Mouse (Mus musculus): ENCODE results near the gene Frmpd2. TPM values are rescaled to one million over a fixed set of nuclear protein-coding genes. Genes with fewer than 3 reads are reported as not detected.

Frmpd2 gene
- total RNA-seq, 2 experiments from 2014 or later, result not detected

DNA sequence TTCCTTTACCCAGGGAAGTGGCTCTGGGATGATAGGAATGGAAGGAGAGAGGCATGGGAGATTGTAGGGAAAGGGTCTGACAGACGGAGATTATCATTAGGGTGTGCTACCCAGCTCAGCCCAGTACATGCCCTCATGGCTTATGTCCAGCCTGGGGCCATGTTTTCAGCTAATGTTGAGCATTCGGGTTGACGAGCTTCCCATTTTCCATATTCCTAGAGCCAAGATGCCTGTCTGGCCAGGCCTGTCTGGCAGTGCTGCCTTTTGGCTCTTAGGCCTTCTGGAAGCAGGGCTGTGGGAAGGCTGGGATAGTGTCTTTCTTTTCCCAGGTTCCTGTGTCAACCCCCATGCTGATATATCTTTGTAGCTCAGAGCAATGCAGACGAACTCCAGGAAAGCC, 35.2 kb downstream of the Frmpd2 start:
- ATAC-seq (ENCODE audit: poor library complexity, severe bottlenecking), result no peak

DNA sequence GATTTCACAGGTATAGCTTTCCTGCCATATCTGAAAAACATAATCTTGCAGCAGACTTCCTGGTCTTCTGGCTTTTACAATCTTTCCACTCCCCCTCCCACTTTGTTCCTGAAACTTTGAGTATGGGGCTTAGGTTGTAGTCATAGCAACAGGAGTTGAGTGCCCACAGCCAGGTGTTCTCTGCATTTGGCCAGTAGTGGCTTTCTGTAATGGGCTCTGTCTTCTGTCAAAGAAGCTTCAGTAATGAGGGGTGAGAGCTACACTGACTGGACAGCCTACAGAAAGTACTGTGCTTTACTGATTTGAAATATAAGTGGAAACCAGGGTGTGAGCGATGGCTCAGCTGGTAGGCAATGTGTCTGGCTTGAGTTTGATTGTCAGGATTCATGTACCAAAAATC, 37.2 kb downstream of the Frmpd2 start:
- no peak for ATAC-seq (ENCODE audit: poor library complexity, severe bottlenecking)

DNA sequence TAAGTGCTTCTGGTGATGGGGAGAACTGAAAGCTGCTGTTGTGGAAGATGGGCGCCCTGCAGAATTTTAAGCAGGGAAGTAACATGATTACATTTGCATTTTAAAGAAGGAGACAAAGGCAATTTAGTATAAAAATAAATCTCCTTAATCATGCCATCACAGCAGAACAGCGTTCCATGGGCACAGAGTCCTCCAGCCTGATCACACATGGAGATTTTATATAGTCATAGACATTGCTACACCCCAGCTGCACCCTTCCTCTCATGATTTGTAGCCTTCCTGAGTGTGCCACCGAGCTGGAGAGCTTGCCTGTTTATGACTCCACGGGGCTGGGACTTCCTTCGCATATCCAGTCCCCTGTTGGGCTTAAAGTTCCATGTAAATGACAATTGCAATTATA, 42.4 kb downstream of the Frmpd2 start:
- ATAC-seq (ENCODE audit: poor library complexity, severe bottlenecking), result no peak

DNA sequence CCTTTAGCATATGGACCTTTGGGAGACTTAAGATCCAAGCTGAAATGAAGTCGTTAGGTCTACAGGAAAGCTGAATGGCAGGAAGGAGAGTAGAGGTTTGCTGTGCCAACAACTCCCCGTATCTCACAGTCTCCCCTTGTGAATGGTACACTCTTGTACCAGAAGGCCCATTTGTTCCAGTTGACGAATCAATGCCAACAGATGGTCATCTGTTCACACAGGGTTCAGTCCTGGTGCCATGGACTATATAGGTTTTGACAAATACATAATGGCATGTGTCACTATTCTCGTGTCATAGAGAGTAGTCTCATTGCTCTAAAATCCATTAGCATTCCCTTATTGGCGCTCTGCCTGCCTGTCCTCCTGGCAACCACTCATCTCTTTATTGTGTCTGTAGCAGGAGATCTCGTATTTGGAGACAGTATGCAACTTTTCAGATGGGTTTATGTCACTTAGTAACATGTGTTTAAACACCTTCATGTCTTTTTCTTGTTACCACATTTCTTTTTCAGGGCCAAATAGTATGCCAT, 43.3 kb downstream of the Frmpd2 start:
- ATAC-seq (ENCODE audit: poor library complexity, severe bottlenecking), result no peak

DNA sequence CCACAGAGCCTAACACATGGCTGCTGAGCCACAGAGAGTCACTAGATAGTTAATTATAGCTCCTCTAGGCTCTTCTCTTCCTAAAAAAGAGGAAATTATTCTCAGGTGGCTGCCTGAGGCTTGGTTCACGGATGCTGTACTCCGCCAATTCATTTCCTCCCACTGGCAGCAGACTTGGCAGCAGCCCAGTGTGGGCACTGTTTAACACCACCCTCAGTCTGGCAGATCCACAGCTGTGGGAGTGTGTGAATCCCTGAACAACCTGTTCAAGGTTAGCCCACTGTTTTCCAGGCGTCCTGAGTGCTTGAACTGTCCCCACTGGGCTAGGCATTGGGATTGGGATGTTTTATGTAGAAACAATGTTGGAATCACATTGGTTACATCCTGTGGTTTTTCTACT, 50.0 kb downstream of the Frmpd2 start:
- ATAC-seq (ENCODE audit: poor library complexity, severe bottlenecking), result no peak

DNA sequence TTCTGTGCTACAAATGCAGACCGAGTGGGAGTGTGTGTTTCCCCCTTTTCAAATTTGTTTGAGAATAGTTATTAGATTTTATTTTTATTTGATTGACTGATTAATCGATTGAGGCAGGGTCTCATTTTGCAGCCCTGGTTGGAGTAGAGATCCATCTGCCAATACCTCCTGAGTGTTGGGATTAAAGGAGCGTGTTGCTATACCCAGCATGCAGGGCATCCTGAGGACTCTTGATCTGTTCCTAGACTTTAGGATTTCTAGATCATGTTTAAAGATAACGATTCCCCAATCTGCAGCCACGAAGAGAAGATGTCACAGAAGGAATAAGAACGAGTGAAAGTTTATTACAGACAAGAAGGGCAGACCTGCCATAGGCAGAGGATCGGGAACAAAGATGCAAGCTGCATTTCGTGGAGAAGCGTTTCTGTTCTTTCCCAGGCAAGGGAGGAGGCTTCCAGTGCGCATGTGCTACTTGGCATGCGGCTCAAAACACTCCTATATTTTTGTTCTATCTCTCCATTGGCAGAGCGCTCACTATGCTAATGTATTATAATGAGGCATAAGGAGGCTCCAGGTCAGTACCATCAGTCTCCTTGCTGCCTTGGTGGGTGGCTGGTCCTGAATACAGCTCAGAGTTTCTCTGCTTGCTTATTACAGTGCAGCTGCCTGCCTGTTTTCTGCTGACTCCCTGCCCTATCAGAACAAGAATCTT, 53.9 kb downstream of the Frmpd2 start:
- no peak for ATAC-seq (ENCODE audit: poor library complexity, severe bottlenecking)

DNA sequence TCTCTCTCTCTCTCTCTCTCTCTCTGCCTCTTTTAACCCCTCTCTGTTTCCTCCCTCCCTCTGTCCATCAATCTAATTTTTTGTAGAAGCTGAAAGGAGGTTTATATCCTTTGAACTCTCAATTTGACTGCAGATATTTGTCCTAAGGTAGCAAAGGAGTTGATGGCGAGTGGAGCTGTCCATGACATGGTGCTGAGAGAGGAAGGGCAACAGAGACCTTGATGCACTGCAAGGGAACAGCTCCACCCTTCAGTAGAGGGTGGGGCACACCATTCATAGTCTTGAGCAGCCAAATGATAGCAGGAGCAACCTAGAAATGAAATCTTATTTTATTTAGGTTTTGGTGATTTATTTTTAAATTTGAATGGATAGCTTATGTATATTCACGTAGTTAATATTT, 55.1 kb downstream of the Frmpd2 start:
- no peak for ATAC-seq (ENCODE audit: poor library complexity, severe bottlenecking)

DNA sequence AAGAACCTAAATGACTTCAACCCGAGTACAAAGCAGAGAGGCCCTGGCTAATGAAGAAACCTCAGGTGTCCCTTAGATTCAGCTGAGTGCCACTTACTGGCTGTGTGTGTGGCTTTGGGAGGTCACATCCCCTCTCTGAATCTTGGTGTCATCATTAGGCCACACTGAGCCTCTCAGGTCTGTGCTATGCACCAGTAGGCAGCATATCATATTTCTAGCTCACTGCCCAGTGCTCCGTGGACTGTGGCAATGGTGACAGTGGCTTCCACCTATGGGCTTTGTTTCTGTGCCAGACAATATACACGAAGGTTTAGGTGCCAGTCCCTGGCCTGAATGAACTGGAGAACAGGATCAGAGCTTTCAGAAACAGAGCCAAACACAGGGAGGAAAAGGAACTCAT, 56.4 kb downstream of the Frmpd2 start:
- no peak for ATAC-seq (ENCODE audit: poor library complexity, severe bottlenecking)

DNA sequence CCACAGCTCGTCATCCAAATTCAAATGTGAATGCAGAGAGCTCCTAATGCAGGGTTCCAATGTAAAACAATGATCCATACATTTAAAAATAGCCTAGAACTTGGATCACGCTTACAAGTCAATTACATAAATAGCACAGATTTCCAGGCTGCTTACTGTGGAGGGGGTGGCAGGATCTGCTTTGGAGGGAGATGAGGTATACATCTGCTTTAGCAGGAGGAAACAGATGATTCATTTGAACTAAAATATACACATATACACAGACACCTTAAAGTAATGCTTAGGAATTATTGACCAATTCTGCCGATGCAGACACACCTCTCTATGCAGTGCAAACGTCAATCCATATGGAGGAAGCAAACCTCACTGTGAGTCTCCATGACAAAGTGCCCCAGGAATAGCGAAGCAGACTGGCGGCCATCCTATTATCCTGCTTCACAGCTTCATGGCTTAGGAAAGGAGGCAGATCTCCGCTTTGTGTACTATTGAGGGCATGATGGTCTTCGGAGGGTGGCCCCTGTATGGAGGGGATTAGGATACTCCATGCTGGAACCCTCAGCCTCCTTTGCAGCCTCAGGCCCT, 59.9 kb downstream of the Frmpd2 start:
- ATAC-seq (ENCODE audit: poor library complexity, severe bottlenecking), result no peak

DNA sequence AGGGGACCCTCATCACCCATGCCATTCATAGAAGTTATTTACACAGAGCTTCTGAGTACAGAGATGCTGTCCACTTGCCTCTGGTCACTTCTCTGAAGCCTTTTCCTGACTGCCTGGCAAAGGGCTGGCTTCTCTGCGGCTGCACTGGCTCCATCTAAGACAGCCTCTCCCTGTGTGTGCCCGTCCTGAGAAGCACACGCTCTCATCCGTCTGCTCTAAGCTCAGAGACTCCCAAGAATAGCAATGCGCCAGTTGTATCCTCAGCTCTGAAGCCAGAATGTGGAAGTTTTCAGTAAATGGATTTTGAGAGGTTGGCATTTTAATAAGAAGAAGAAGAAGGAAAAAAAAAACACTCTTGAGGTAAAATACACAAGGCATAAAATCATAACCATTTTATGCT, 61.3 kb downstream of the Frmpd2 start:
- no peak for ATAC-seq (ENCODE audit: poor library complexity, severe bottlenecking)

DNA sequence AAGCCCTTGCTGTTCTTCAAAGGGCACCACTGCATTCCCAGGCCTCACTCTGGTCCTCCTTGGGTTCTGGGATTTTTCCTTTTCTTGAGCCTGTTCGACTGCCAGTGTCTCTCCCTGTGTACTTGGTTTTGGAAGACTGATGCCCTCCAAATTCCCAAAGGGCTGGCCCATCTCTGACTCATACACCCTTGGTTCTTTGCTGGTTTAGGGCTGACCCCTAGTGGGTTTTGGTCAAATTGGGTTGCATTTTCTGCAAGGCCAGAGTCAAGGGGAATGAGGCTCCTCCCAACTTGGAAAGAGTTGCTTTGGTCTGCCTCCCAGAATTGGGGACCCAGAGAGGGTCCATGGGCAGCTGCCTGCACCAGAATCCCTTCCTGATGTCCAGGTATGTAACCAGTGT, 62.0 kb downstream of the Frmpd2 start:
- no peak for ATAC-seq (ENCODE audit: poor library complexity, severe bottlenecking)

DNA sequence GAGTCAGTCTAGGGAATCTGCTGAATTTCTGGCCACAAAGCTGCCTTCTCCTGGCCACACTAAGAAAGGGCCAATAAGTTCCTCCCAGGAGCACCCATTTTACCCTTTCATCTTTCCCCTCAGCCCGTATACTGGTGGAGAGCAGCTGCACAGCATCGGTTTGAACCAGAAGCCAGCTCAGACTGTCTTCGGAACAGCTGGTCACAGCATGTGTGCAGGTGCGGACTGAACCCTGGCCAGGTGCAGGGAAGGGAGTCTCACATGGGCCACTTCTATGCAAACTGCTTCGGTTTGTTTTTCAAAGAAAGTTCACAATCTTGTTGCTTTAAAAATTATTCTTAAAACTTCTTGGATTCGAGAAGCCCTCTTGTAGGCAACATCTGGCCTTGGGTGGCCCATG, 63.8 kb downstream of the Frmpd2 start:
- ATAC-seq (ENCODE audit: poor library complexity, severe bottlenecking), result no peak

DNA sequence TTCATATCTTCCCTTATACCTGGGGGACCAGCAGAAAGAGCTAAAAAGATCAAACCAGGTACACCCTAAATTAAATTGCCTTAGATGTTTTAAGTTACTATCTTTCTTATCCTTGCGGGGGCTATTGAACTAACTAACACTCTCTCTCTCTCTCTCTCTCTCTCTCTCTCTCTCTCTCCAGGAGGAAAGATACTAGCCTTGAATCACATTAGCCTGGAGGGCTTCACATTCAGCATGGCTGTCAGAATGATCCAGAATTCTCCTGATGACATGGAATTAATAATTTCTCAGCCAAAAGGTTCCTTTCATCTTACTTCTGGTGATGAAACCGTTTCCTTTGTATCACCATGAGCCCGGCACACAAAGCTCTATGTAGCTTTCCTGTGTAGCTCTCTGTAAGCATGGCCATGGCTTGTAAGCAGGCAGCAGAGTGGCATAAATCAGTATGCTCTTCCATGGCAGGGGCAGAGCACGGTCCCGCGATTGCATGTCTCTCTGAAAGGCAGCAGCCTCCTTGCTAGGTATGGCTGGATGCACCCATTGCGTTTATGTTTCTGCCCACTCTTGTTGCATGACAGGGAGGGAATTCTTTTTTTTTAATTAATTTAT, 68.2 kb downstream of the Frmpd2 start:
- no peak for ATAC-seq (ENCODE audit: poor library complexity, severe bottlenecking)

DNA sequence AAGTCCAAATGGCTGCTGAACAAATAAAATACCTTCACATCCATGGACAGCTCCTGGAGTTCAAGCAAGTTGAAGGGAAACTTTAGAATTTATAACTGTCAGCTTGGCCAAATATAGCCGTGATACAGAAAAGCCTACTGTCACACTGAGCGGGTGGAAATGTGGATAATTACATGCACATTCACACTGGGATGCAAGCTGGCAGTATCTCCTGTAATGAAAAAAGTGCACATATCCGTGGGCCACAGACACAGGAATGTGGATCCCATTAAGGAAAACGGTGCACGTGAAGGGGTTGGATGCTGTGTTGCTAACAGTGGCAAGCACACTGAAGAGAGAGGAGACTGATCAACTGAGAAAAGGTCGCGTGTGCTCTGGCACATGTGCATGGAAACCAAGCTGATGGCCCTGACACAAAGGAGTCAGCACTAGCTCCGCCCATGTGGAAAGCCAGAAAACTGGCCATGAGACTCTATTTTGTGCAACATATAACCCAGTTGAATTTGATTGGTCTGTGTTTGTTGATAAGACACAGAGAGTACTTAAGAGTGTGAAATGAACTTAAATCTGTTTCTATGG, 74.2 kb downstream of the Frmpd2 start:
- no peak for ATAC-seq (ENCODE audit: poor library complexity, severe bottlenecking)

DNA sequence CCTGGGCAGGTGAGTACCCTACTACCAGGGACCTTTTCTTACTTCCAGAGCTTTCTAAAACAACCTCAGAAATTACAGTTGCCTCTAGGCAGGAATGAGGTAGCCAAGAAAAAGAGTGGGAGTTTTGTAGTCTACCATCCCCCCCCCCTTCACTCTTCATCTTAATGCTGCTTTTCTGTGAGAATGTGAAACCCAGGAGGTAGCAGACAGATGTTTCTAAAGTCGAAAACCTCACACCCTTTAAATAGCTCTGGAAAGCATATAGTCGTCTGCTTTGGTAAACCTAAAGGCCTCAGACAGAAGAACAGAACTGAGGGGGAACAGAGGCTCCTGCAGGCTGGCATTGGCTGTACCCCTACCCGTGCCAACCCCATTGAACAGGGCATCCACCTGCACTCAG, 77.2 kb downstream of the Frmpd2 start:
- ATAC-seq (ENCODE audit: poor library complexity, severe bottlenecking), result no peak

DNA sequence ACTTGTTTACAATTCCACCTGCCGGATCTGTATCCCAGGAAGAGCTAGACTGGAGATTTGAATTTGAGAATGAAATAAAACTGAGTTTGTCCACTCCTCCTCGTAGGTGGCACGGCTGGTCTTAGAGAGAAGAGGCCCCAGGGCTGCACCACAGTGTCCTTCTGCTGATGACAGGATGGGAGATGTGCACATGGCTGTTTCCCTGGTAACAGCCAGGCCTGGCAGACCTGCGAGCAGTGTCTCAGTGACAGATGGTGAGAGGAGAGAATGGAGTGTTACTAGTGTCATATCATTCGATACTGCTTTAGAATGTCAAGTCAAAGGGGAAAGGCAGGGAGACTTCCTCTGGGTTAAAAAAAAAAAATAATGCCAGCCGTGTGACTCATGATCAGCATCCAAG, 78.4 kb downstream of the Frmpd2 start:
- ATAC-seq (ENCODE audit: poor library complexity, severe bottlenecking), result no peak

DNA sequence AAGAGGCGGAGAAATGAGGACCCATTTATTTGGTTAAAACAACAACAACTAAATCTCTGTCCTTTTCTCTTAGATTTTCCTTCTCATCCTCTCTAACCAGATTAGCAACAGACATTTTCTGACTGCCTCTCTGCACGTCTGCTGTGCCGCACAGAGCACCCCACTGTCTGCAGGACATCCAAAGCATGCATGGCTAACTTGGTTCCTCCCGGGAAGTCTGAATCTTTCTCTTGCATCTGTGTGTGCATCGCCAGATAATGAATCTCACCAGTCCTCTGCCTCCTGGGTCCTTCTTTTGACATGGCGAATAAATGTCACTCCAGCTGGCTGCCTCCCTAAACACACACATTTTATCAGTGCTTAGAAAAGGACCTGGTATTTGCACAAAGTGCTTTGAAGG, 99.2 kb downstream of the Frmpd2 start:
- no peak for ATAC-seq (ENCODE audit: poor library complexity, severe bottlenecking)

DNA sequence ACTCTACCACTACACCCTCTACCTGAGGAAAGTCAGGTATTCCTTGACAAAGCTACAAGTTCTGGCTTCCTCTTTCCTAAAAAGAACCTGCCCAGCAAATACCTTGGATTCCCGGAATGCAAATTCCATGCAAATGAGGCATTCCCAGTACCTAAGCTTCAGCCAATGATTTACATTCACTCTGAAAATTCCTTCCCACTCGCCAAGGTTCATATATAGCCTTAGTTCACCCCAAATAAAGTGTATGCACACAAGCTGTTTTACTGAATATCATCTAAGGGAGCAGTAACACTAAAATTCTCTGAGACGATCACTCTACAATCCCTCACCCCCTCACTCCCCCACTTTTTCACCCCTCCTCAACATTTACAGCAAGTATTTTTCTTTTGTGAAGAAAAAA, 102.1 kb downstream of the Frmpd2 start:
- no peak for ATAC-seq (ENCODE audit: poor library complexity, severe bottlenecking)

DNA sequence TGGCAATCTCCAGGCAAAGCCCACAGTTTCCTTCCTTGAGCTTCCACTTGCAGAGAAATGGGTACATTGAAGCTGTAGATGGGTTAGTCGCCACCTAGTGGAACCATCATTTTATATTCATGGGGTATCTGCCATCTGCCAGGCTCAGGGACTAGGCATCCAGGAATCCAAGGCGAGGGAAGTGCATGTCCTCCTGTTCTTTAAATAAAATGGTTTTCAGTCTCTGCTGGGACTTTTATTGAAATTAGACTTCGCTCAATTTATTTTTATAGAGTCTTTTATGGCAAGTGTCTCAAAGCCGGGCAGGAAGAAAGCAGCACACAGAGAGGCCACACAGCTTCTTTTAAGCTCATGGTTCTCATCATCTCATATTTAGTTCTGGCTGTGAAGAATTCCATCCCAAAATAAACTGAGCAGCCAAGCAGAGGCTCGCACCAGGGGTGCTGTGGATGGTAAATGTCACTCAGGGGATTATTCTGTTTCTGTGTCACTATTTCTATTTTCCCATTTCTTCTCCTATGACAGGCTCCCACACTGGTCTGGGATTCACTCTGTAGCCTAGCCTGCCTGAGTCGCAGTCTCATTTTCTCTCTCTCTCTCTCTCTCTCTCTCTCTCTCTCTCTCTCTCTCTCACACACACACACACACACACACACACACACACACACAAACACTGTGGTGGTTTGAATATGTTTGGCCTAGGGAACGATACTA, 108.4 kb downstream of the Frmpd2 start:
- ATAC-seq (ENCODE audit: poor library complexity, severe bottlenecking), result no peak

DNA sequence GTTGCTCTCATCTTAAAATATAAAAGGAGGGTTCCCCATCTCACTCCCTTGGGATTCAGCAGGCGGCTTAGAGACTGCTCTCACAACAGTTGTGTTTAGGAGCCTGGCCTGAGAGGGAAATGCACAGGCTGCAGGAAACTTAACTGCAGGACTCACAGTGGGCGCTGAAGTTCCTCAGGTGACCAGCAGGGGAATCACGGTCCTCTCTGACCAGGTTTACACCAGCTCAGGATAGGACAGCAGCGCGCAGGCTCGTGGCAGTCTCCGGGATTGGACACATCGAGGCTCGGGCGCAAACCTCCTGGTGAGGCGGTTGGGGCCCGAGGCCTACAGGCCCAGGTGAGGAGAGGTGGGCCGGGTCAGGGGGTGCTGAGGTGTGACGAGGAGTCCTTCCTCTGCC, 117.5 kb downstream of the Frmpd2 start, which contains the start of gene Ptpn20:
Gene Ptpn20, plus strand, starts transcription at position 257 of the 400 bp plus-strand sequence.
- no peak for ATAC-seq (ENCODE audit: poor library complexity, severe bottlenecking)
